Comparison of ENCODE assay signal across 7 mouse cellular contexts in the genomic region with DNA sequence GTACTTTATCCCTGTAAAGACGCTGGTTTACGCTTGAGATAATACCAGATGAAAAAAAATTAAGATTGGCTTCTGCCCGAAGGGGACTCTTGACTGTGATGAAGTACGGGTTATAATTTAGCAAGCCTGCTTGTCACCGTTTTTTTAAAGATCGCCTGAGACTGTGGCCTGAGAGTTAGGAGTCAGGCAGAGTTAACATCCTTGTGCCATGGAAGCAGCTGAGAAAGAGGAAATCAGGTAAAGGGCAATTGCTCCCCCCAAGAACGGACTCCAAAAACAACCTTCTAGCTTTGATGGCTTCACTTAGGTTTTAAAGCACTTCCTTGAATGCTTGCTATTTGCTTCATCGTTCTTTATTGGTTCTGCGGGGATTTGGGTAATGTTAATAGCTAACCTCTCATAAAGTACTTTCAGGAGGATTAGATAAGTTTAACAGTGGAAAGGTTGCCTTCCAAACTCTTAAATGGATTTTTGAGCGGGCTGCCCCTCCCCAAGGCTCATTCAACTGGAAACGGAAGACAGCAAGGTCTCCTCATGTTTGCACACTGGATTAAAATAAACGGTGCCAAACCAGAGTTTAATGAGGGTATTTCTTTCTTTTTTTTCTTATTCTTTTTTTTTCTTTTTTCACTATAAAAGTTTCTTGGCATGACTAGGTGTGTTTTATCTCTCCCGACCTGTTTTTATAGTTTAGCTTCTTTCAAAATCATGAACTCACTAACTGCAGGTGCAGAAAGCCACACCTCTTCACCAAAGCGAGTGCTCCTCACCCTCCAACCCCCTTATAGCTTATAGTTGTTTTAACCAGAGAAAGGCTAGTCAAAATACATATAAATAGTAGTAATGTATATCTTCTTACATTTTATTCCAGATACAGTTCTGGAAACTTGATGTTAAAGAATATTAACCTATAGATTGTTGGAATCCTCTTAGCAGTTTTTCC. TPM values are rescaled to one million over a fixed set of nuclear protein-coding genes. Genes with fewer than 3 reads are reported as not detected.
DNase-seq lines count a peak whose midpoint lies in the region; ATAC-seq and TF ChIP-seq lines count a peak whose summit lies in the region.

No protein-coding gene starts in this region.

- H3K36me3 ChIP-seq in E14TG2a.4 (ENCODE audit: insufficient read depth, low read length), result peaks cover 14% of the 10 kb centered on the region; the same call in 1 of the 2 replicates
- H3K36me3 ChIP-seq in heart, adult 2 months (ENCODE audit: control insufficient read depth, insufficient read depth, low read length), result peaks cover 13% of the 10 kb centered on the region
- no peaks in the 10 kb centered on the region for H3K36me3 ChIP-seq in kidney, embryonic 16.5 days (ENCODE audit: insufficient read depth, low read length)

- no peaks in the 10 kb centered on the region for H3K9me3 ChIP-seq in E14TG2a.4 (ENCODE audit: low read length)
- no peaks in the 10 kb centered on the region for H3K9me3 ChIP-seq in kidney, embryonic 16.5 days (ENCODE audit: low read length)

- TF ChIP-seq CTCF in E14TG2a.4 (conservative IDR thresholded peaks at IDR 0.05; ENCODE audit: low read length), result no peak
- TF ChIP-seq CTCF in heart, adult 2 months (IDR thresholded peaks at IDR 0.05), result no peak

- peak; percentile 8 for DNase-seq in Muller cell, postnatal 12 days (ENCODE audit: inconsistent ontology term)
- peak in 1 of 2 experiments; percentile 24 for DNase-seq in heart, adult 2 months
- DNase-seq in urinary bladder, postnatal 14 days (ENCODE audit: low spot score), result no peak
- DNase-seq in right cerebral cortex, adult 18-20 months, result no peak

- TF ChIP-seq POLR2A in heart, adult 2 months (IDR thresholded peaks at IDR 0.05; ENCODE audit: insufficient read depth, low read depth, low read length), result no peak

- whole genome bisulfite sequencing in heart, adult 2 months, result 8% methylated on average over 14 of the region's 14 CpGs
- WGBS in kidney, embryonic 16.5 days, result 16% methylated on average over 14 of the region's 14 CpGs

- intact Hi-C loops in heart, adult 2 months (cut with DNase I), result loop anchor here (5.0 kb wide), 1 partner anchor 53 kb away; a partner anchor contains a TSS

- H3K27me3 ChIP-seq in E14TG2a.4 (ENCODE audit: insufficient read depth, low read length), result no peaks in the 10 kb centered on the region
- H3K27me3 ChIP-seq in heart, adult 2 months (ENCODE audit: control insufficient read depth, insufficient read depth, low read length), result no peaks in the 10 kb centered on the region
- no peaks in the 10 kb centered on the region for H3K27me3 ChIP-seq in kidney, embryonic 16.5 days (ENCODE audit: insufficient read depth, low read length)

- H3K27ac ChIP-seq in heart, adult 2 months, result peak overlapping the region; percentile 97
- peak overlapping the region; percentile 97 for H3K27ac ChIP-seq in kidney, embryonic 16.5 days (ENCODE audit: low read length)

- peak overlapping the region; percentile 75 for H3K4me2 ChIP-seq in kidney, embryonic 16.5 days (replicated peaks; ENCODE audit: low read depth, low read length)

- H3K9ac ChIP-seq in heart, adult 2 months (ENCODE audit: low read depth, low read length), result peak overlapping the region; percentile 73
- peak overlapping the region; percentile 71 for H3K9ac ChIP-seq in kidney, embryonic 16.5 days (replicated peaks; ENCODE audit: low read length)

- ATAC-seq in kidney, embryonic 16.5 days (ENCODE audit: low FRiP score, low TSS enrichment), result no peak; the same call in 1 of the 2 replicates
- 0 out of 2 replicates have a peak, but pooled peaks have one; percentile 0 for ATAC-seq in megakaryocyte-erythroid progenitor cell, adult 5-6 weeks (replicated peaks; ENCODE audit: low FRiP score, low TSS enrichment, poor library complexity, severe bottlenecking)

- peaks cover 2% of the 10 kb centered on the region for H3K79me2 ChIP-seq in heart, adult 2 months (replicated peaks; ENCODE audit: control insufficient read depth, insufficient read depth, low read length)

- H3K4me1 ChIP-seq in E14TG2a.4 (replicated peaks; ENCODE audit: low read depth, low read length), result peaks cover 42% of the 10 kb centered on the region
- H3K4me1 ChIP-seq in heart, adult 2 months (ENCODE audit: control insufficient read depth, insufficient read depth, low read length), result peaks cover 2% of the 10 kb centered on the region
- H3K4me1 ChIP-seq in kidney, embryonic 16.5 days (ENCODE audit: insufficient read depth, low read length), result peaks cover 17% of the 10 kb centered on the region

- no peak for TF ChIP-seq EP300 in heart, adult 2 months (IDR thresholded peaks at IDR 0.05; ENCODE audit: insufficient read depth, low read depth, low read length)

- H3K4me3 ChIP-seq in E14TG2a.4 (replicated peaks; ENCODE audit: low read length), result peak overlapping the region; percentile 93
- peak overlapping the region; percentile 96 for H3K4me3 ChIP-seq in heart, adult 2 months
- H3K4me3 ChIP-seq in kidney, embryonic 16.5 days (ENCODE audit: low read length), result peak overlapping the region; percentile 89

RNA-seq across cellular contexts. Expression of a gene that starts 1.2 kb away (rescaled TPM):
- 10 to 100 TPM; 15.4 to 17.6 TPM for total RNA-seq in heart, adult 2 months (2021)
- polyA plus RNA-seq in heart, adult 2 months (2012; rRNA removed), result 7.6 and 12.2 TPM in 2 replicates
- 6.4 and 9.6 TPM in 2 replicates for polyA plus RNA-seq in kidney, embryonic 16.5 days (2015; fragmentation: Nextera tagmentation; extraction: Ambion mirVana)
- 18.9 and 33.1 TPM in 2 replicates for total RNA-seq in megakaryocyte-erythroid progenitor cell, adult 5-6 weeks (2014; fragmentation: Nextera tagmentation)
- total RNA-seq in megakaryocyte-erythroid progenitor cell, adult 5-6 weeks (2017), result 59.9 and 69.4 TPM in 2 replicates

RNA-seq across cellular contexts. Expression of a gene that starts 1.4 kb away (rescaled TPM):
- total RNA-seq in heart, adult 2 months (2021), result 10 to 100 TPM; 22.0 to 24.5 TPM
- 14.3 and 20.3 TPM in 2 replicates for polyA plus RNA-seq in heart, adult 2 months (2012; rRNA removed)
- polyA plus RNA-seq in kidney, embryonic 16.5 days (2015; fragmentation: Nextera tagmentation; extraction: Ambion mirVana), result 11.7 and 12.9 TPM in 2 replicates
- total RNA-seq in megakaryocyte-erythroid progenitor cell, adult 5-6 weeks (2014; fragmentation: Nextera tagmentation), result 11.2 and 14.2 TPM in 2 replicates
- total RNA-seq in megakaryocyte-erythroid progenitor cell, adult 5-6 weeks (2017), result 10.3 and 13.6 TPM in 2 replicates

RNA-seq across cellular contexts. Expression of a gene that starts 50.7 kb away (rescaled TPM):
- 1 to 10 TPM; 1.5 to 1.9 TPM for total RNA-seq in heart, adult 2 months (2021)
- polyA plus RNA-seq in heart, adult 2 months (2012; rRNA removed), result 2.6 and 3.0 TPM in 2 replicates
- 1.4 and 1.8 TPM in 2 replicates for polyA plus RNA-seq in kidney, embryonic 16.5 days (2015; fragmentation: Nextera tagmentation; extraction: Ambion mirVana)
- total RNA-seq in megakaryocyte-erythroid progenitor cell, adult 5-6 weeks (2014; fragmentation: Nextera tagmentation), result 0.59 TPM in 1 of 2 replicates, not detected in the other
- total RNA-seq in megakaryocyte-erythroid progenitor cell, adult 5-6 weeks (2017), result 0.11 TPM in 1 of 2 replicates, not detected in the other

RNA-seq across cellular contexts. Expression of a gene that starts 52.2 kb away (rescaled TPM):
- total RNA-seq in heart, adult 2 months (2021), result 10 to 100 TPM; 25.9 to 27.2 TPM
- 14.9 and 44.8 TPM in 2 replicates for polyA plus RNA-seq in heart, adult 2 months (2012; rRNA removed)
- 22.7 and 26.1 TPM in 2 replicates for polyA plus RNA-seq in kidney, embryonic 16.5 days (2015; fragmentation: Nextera tagmentation; extraction: Ambion mirVana)
- total RNA-seq in megakaryocyte-erythroid progenitor cell, adult 5-6 weeks (2014; fragmentation: Nextera tagmentation), result 26.2 and 59.5 TPM in 2 replicates
- 29.8 and 39.0 TPM in 2 replicates for total RNA-seq in megakaryocyte-erythroid progenitor cell, adult 5-6 weeks (2017)
